Mouse (Mus musculus) kidney, embryonic 15.5 days (tissue): ENCODE data around the gene Lgr6. TPM values are rescaled to one million over a fixed set of nuclear protein-coding genes. Genes with fewer than 3 reads are reported as not detected.

Experiments used
- ATAC-seq: fragments of 200-750 bp; cut with Nextera tagmentation; replicated peaks from 2 replicates; pipeline ENCODE4 v1.8.0; 2017; ENCODE audit warnings: moderate TSS enrichment; ENCODE audit not compliant: low FRiP score
- H3K27ac ChIP-seq: fragments of 300-500 bp; sonication (generic); 2 replicates; pipeline ENCODE4 v1.5.1; 2015; ENCODE audit warnings: mild to moderate bottlenecking, inconsistent platforms
- H3K27me3 ChIP-seq: fragments of 300-500 bp; sonication (generic); 2 replicates; pipeline ENCODE4 v1.6.1; 2015; ENCODE audit warnings: inconsistent platforms
- H3K36me3 ChIP-seq: fragments of 300-500 bp; sonication (generic); 2 replicates; pipeline ENCODE4 v1.6.1; 2015; ENCODE audit warnings: inconsistent platforms
- H3K4me1 ChIP-seq: fragments of 300-500 bp; sonication (generic); 2 replicates; pipeline ENCODE4 v1.6.1; 2015; ENCODE audit warnings: inconsistent platforms
- H3K4me2 ChIP-seq: fragments of 300-500 bp; sonication (generic); 2 replicates; pipeline ENCODE4 v1.6.1; 2015; ENCODE audit warnings: moderate library complexity, mild to moderate bottlenecking, inconsistent platforms
- H3K4me3 ChIP-seq: fragments of 300-500 bp; sonication (generic); replicated peaks from 2 replicates; pipeline ENCODE4 v1.5.1; 2015; ENCODE audit warnings: mild to moderate bottlenecking, inconsistent platforms
- H3K9ac ChIP-seq: fragments of 300-500 bp; sonication (generic); 2 replicates; pipeline ENCODE4 v1.6.1; 2015; ENCODE audit warnings: mild to moderate bottlenecking, inconsistent platforms
- H3K9me3 ChIP-seq: fragments of 300-500 bp; sonication (generic); replicated peaks from 2 replicates; pipeline ENCODE4 v1.6.1; 2016; ENCODE audit warnings: inconsistent platforms
- WGBS: fragments of 180-500 bp; shearing (Covaris S2); methylation state at CpG from one replicate; pipeline ENCODE4 v1.1.7; 2015; ENCODE audit warnings: mixed read lengths; 5-methylcytosine and 5-hydroxymethylcytosine counted together
- polyA plus RNA-seq: library from polyadenylated mRNA; unstranded; fragments of >200 nt; fragmentation: Nextera tagmentation; extraction: Ambion mirVana; gene quantifications from 2 replicates; pipeline ENCODE4 v1.2.1, GENCODE M21; 2015

The Lgr6 gene
- polyA plus RNA-seq, 1 experiment from 2014 or later = 1.1 TPM

- H3K9ac ChIP-seq = no peak overlapping the region
- H3K27ac ChIP-seq = no peak overlapping the region
- H3K36me3 ChIP-seq = no peaks in the 10 kb centered on the region
- peaks cover 16% of the 10 kb centered on the region for H3K4me1 ChIP-seq
- H3K4me2 ChIP-seq = no peak overlapping the region
- no peaks in the 10 kb centered on the region for H3K9me3 ChIP-seq
- WGBS = 87% methylated on average over 6 of the region's 6 CpGs
- no peak for ATAC-seq
- no peaks in the 10 kb centered on the region for H3K27me3 ChIP-seq
- H3K4me3 ChIP-seq = no peak overlapping the region
Measured at GRCm38 (mm10) chr1:134936335-134936734, 168.7 kb downstream of the Lgr6 start.

Other genes with a start within 250 kb of the Lgr6 start
- 5.2 and 6.7 TPM in 2 replicates for gene Ppp1r12b, start 149.3 kb downstream of the Lgr6 start, polyA plus RNA-seq
- gene Ube2t, start 142.7 kb downstream of the Lgr6 start, polyA plus RNA-seq = 44.2 TPM in 2 replicates
- gene Ptpn7, start 27.4 kb upstream of the Lgr6 start, polyA plus RNA-seq = 1.2 TPM in 2 replicates
- 45.3 and 52.3 TPM in 2 replicates for gene Arl8a, start 41.5 kb upstream of the Lgr6 start, polyA plus RNA-seq
- 0.09 TPM in 1 of 2 replicates, not detected in the other for gene Gpr37l1, start 62.4 kb upstream of the Lgr6 start, polyA plus RNA-seq
- 25.8 and 30.7 TPM in 2 replicates for gene Elf3, start 153.3 kb upstream of the Lgr6 start, polyA plus RNA-seq
- gene Rnpep, start 178.8 kb upstream of the Lgr6 start, polyA plus RNA-seq = 88.0 and 93.4 TPM in 2 replicates
- 210 and 234 TPM in 2 replicates for gene Timm17a, start 208.5 kb upstream of the Lgr6 start, polyA plus RNA-seq
- 0.95 and 3.4 TPM in 2 replicates for gene Lmod1, start 219.5 kb upstream of the Lgr6 start, polyA plus RNA-seq